Mouse (Mus musculus): Measurements from ENCODE around the gene Eno4.

- TF ChIP-seq CTCF (IDR thresholded peaks at IDR 0.05; ENCODE audit: insufficient read depth, low read depth, low read length) (no peak), POLR2A (IDR thresholded peaks at IDR 0.05; ENCODE audit: insufficient read depth, low read depth, low read length) (no peak)
These were observed 30.9 kb downstream of the Eno4 start for GRCm38 (mm10) chr19:58974126-58974525.

Measured in olfactory bulb, adult 2 months (tissue).